Mouse (Mus musculus) NIH3T3 (cell line): Measurements from ENCODE around the gene Dap.
A peak's percentile ranks its signal among the peaks of the same experiment; 100 is the strongest.

Source experiments
- DNase-seq: peaks from one replicate; pipeline ENCODE4 v3.0.0-alpha.2; 2012; ENCODE audit warnings: low read depth

Dap gene

DNA sequence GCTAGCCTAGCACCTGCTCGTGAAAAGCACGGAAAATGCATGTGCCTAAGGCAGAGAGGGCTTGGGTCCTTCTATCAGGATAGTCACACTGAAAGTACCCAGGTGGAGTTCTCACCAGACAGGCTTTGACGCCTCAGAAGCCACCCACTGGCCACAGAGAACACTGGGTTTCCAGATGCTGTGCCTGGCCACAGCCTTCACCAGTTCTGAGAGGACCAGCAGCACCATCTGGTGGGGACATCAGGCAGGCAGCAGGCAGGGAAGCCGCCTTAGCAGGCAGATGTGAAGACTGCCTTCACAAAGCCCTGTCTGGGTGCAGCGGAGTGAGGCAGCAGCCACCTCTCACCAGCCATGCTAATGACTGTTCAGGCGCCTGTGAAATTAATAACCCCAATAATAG, 40.7 kb downstream of the Dap start:
- DNase-seq, result peak; percentile 81

DNA sequence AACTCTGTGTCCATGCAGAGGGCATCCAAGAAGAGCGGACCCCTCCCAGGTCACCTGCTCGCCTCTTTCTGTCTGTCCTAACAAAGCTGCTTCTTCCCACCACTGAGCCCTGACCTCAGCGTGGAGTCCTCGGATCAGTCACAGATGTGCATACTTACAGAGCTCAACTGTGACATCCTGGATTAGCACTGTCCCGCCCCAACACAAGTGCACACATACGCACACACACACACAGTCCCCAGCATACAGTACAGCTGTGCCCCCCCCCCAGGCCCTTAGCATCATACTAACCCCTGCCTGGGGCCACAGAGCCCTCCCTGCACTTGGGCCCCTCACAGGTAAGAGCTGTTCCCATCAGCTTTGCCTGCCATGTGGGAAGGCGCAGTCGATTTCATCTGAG, 41.3 kb downstream of the Dap start:
- no peak for DNase-seq

DNA sequence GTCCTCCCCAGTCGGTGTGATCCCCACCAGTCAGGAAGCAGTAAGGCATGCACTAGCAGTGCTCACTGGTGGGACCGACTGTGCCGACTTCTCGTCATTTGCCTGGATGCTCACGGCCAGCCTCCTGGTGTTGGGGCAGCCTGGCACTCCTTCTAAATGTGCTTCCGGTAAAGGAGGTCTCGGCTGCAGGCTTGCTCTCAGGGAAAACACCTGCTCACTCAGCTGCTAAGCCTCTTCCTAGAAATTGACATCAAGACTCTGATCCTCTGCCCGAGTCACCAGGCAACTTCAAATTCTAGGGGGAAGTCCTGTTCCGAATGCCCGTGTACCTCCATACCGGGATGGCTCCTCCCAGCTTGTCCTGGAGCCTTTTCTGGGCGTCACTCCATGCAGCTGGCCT, 41.7 kb downstream of the Dap start:
- DNase-seq, result no peak

DNA sequence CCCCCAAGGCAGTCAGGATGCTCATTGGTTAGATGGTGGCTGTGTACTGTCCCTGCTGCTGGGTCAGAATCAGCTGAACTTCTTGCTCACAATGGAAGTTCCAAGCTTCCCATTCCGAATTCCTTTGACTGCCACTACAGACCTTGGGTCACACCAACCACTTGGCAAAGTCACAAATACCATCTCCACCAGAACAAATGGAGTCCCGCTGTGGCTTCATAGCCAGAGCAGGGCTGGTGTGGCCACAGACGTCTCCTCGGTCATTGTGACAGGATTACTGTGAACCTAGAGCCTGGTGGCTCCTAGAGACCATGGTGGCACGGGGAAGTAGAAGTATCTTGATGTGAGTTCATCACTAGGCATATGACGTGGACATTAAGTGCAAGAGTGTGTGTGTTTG, 44.0 kb downstream of the Dap start:
- no peak for DNase-seq

DNA sequence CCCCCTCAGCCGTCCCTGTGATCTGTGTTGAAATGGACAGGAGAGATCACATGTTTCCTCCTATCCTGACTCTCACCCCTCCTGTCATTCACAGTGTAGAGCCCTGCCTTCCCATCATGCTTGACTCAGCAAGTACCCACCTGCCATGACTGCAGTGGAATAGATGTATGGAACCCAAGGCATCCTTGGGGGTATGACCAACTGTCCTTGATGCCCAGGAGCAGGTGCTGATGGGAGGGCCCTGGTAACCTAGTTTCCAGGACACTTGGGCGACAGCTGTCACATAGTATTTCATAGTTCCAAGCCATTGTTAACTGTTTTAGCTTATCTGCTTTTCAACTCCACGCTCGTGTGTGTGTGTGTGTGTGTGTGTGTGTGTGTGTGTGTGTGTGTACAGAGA, 45.4 kb downstream of the Dap start:
- no peak for DNase-seq

DNA sequence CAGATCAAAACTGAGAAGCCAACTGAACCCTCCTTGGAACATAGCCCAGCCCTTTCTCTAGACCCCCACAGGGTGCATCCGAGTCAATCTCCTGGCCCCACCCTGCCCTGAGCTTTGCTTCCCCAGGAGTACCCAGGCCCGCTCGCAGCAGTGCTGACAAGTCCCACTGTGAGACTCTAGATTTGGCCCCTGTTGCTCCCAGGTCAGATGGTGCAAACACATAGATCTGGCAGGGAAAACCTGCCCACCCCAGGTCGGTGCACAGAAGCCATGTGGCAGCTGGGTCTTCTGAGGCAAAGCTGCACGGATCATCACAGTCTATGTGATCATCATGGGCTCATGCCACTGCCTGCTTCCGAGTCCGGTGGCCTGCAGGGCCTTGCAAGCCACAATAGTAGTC, 48.6 kb downstream of the Dap start:
- DNase-seq, result no peak

DNA sequence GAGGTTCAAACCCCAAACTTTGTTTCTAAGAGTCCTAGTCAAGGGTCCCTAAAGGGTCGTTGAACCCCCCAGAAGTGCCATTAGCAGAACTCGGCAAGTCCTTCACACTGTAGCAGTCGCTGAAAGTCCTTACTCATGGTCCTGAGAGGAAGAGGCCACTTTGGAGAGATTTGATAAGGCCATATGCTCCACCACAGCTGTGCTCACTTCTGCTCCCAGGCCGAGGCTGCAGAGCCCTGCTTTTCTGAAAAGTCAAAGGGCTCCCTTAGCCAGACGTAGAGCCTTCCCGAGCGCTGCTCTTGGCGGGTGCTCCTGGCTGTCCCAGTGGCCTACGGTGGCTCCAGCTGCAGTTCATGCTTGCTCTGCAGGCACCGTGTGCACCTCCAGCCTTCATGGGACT, 49.4 kb downstream of the Dap start:
- no peak for DNase-seq

DNA sequence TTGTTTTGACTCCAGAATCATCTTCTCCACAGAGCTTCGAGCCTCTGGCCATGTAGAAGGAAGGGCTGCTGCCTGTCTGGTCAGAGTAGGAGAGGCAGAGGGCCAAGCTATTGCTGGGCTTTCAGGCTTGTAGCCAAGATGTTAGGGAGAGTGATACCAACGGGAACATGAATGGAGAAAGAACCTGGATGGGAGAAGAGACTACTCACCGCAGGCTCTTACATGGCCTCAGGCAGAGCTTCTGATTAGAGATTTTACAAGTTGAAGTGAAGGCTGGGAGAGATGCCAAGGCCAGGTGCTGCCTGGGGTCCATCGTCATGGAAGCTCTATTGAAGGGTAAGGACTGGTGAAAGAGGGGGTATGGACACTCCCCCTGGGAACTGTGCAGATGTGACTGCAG, 54.0 kb downstream of the Dap start:
- peak; percentile 26 for DNase-seq

DNA sequence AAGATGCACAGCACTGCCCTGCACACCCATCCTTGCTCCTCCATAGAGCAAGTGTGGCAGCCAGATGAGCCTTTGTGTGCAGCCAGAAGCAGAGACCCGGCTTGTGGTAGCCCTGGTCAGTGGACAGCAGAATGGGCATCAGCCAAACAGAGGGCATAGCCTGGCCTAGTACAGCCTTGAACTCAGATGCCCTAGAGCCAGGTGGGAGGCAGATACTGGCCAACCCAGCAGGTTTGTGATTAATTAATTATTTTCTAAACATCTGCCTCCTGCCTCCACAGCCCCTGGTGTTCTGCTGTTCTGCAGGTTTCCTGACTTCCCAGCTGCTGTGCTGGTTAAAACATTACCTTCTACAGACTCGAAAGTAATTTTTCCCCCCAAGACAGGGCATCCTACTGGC, 55.0 kb downstream of the Dap start:
- no peak for DNase-seq

DNA sequence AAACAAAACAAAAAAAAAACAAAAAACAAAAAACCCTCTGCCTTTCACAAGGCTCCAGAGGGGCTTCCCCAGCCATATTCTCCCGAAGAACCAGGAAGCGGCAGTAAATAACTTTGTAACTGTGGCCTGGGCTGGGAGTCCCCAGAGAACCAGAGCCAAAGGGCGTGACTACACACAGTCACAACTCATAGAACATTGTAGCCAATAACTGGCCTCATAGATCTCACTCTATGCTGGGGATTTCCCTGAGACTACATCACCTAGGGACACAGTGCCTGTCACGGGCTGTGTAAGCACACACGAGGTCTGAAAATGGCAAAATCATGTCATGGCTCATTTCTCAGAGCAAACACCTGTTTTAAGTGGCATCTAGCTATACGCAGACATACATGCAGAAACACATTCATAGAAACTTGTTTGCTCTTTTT, 55.5 kb downstream of the Dap start:
- no peak for DNase-seq

DNA sequence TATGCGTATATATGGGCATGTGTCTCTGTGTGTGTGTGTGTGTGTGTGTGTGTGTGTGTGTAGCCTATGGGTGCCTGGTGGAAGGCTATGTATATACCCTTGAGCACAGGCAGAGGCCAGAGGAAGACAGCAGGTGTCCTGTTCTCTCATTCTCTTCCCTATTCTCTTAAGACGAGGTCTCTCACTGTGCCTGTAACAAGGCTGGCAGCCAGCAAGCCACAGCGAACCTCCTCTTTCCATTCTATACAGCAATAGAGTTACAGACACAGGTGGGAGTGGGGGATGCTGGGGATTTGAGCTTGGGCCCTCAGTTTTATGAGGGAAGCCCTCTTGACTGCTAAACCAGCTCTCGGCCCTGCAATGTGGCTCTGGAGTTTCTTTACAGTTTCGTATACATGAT, 55.9 kb downstream of the Dap start:
- no peak for DNase-seq

DNA sequence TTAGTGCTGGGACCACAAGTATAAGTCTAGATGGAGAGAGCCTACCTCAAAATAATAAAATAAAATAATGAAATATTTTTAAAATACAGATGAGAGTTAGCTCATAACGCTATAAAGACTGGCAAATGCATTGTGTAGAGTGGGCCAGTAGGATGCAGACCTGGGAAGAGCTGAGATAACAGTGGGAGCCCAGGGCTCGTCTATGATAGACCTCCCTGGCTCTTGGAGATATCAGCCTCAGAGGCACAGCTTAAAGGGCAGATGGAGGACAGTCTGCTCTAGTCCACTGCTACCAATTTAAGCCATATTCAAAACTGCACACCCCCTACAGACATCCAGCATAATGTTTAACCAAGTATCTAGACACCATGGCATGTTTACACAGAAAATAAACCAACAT, 56.6 kb downstream of the Dap start:
- DNase-seq, result no peak

DNA sequence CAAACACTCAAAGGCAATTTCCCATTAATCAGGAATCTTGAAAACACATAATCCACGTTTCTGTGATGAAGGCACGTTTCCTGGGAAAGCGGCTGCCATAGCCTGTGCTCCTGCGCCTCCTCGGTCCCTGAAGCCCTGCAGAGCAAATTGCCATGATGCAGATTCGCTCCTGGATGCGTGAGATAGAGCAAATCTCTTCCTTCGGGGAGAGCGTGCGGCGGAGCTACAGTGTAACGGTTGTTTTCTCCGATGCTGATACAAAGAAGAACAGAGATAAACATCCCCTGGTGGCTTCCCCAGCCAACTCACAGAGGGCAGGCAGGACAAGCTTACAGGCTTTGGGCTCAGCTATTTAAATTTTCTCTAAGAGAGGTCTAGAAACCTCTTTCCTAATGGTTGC, 57.7 kb downstream of the Dap start:
- DNase-seq, result no peak

DNA sequence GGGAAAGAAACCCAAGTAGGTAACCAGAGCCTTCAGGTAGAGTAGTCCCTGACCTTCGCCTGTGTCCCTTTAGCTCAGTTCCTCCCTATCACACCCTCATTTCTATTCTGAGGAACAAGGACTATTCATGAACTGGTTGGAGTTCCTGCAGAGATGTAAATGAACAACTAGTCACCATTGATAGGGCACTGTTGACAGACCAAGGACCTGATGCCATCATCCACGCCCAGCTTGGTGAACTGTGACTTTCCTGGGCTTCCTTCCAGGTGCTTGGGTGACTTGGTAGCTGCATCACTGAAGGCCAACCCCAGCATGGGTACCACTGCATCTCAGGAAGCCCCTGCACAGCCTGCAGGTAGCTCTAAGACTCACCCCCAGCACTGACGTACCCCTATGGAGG, 58.2 kb downstream of the Dap start:
- DNase-seq, result no peak

DNA sequence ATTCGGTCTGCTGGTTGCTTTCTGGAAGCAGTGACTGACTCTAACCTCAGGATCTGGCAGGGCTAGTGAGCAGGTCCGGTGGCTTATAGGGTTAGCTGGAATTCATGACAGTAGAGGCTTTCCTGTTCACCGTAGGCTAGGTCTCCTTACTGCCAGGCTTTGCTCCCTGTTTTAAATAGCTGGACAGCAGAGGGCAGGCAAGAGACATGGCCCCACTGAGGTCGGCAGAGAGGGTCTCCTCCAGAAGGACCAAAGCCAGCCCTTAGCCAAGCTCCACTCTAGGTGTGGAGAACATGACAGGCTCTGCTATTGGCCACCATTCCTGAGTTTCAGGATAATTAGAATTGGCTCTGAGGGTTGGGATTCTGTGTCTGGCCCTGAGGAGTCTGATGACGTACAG, 60.0 kb downstream of the Dap start:
- DNase-seq, result no peak

DNA sequence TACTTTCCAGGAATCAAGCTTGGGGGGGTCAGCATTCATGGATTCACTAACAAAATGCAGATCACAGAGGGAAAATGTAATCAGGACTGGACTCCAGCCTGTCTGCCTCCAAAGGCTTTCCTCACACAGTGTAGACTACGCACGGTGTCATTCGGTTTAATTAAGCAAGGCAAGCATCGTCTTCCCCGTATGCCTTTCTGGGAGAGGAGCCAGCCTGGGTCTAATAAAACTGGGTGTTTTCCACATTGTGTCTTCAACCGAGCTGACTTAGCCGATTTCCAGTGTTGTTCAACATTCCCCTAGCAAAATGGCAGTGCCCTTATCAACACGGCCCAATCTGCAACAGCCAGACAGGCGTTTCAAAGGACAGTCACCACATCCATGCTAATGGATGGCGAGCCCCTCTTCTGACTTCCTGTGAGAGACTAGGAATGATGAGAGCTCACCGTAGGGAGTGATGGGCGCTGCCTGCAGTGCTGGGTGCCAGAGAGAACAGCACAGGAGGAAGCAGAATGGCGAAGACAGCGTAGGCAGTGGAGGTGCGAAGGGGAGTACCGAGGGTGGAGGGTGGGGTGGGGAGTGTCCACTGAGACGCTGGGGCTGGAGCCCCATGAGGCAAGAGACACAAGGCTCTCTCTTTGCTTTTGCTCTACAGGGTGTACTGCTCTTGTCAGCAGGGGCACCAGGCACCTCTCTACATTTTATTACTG, 61.0 kb downstream of the Dap start:
- no peak for DNase-seq

DNA sequence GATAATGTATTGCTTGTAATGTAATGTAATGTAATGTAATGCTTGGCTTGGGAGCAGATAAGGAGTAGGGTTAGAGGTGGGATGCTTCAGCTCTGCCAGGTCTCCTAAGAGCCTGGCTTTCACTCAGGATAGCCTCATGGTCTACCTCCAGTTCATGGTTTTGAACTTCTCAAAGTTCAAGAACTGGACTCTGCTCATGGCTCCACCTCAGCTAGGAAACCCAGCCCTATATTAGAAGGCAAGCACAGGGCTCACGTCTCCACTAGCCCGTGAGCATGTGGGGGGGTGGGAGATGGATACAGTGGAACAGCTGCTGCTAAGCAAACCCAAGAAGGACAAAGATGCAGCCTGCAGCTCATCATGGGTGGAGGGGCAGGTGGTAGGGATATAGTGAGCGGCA, 61.6 kb downstream of the Dap start:
- no peak for DNase-seq

DNA sequence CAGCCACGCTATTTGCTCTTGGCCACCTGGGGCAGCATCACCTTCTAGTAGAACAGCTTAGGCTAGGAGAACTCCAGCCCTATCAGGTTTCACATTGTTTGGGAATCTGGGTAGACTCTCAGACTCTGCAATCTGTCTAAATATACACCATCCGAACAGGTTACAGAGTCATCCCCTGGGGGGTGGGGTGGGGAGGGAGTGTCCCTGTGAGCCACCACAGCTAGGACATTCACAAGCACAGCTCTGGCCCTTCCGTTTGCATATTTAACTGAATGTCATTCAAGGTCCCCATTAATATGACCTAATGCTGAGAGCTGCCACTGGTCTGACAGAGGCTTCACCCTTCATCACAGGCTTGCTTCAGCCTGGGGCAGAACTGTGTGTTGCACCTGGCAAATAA, 68.5 kb downstream of the Dap start:
- no peak for DNase-seq

DNA sequence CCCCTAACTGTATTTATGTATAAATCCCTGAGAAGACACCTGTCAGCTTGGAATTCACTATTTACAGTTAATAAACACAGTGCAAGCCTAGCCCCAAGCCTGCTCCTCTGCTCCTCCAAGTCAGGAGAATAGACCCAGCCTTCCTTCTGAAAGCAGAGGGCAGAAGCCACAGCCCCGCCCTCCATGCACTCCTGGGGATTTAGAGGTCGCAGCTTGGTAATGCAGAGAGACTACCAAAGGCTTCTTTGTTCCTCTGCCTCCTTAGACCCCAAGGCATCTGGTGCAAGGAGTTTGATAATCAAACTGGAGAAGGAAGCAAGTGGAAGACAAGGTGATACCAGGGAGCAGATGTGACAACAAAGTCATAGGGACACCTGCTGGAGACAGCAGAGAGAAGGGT, 70.2 kb downstream of the Dap start:
- DNase-seq, result no peak

DNA sequence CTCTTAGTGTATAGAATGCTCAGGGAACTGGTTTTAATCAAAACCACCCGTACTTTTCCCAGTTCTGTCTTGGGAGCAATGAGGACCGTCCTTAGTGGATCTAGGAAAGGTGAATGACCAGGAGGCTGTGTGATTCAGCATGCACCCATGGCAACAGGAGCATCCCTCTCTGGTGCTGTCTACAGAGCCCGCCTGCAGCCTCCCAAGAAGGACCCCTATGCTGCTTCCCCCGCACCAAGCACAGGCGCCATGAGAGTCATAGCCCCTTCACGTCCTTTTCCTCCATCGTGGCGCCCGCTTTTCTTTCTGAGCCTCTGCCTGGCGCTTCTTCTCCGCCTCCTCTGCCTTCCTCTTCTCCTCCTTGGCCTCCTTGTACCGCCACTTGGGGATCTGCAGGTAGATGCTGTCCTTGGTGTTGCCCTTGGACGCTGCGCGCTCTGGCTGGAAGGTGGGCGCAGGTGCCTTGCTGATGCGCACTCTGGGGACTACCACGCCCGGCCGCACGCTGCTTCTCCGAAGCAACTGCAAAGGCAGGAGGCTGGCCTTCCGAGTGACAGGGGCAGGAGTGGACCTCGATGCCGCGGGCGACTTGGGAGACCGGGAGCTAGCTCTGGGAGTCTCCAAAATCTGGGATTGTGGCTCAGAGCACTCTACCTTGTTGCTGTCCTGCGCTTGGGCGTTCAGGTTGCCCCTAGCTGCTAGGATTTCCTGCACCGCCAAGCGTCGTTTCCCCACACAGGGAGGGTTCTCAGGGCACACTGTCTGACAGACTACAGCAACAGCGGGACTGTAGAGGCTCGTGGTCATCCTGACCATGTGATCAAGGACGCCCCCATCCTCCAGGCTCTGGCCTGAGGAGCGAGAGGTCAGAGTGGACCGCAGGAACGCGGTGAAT, 73.0 kb downstream of the Dap start:
- DNase-seq, result no peak

DNA sequence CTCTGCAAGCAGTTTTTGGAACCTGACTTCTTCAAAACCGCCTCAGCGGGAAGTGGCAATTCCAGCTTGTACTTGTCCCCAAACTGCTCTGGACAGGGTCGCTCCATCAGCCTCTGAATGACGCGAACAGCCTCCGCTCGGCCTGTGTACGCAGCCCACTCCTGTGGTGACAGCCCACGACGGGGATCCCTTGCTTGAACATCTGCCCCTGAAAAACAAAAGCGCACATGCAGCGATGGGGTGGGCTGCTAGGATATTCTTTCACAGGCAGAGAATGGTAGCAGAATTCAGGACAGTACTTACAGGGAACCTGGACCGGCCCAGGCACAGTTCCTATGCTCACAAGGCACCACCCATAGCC, 73.6 kb downstream of the Dap start:
- no peak for DNase-seq

DNA sequence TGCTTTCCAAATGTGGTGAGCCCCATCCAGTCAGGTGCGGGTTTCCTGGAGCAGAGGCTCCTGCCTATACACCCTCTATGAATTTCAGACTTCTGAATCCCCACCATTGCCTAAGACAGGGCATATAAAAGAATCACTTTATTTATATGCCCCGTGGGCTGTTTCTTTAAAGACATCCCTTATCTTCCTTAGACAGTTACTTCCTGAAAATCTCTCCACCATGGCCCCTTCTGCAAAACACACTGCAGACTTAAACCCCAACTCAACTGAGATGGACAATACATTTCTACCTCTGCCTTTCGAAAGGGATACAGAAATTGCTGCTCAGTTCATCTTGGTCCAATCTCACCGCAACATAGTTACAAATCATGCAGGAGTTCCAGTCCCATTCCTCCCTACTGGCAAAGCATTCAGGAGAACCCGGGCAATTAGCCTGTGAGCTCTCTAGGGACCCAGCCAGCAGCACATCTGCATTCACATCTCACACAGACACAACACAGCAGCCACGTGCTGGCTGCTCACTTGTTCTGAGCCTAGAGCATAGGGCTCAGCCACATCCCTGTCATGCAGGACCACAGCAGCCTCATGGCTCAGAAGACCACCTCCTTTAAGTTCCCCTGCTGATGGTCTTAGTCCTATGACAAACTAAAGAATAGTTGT, 75.3 kb downstream of the Dap start:
- no peak for DNase-seq

DNA sequence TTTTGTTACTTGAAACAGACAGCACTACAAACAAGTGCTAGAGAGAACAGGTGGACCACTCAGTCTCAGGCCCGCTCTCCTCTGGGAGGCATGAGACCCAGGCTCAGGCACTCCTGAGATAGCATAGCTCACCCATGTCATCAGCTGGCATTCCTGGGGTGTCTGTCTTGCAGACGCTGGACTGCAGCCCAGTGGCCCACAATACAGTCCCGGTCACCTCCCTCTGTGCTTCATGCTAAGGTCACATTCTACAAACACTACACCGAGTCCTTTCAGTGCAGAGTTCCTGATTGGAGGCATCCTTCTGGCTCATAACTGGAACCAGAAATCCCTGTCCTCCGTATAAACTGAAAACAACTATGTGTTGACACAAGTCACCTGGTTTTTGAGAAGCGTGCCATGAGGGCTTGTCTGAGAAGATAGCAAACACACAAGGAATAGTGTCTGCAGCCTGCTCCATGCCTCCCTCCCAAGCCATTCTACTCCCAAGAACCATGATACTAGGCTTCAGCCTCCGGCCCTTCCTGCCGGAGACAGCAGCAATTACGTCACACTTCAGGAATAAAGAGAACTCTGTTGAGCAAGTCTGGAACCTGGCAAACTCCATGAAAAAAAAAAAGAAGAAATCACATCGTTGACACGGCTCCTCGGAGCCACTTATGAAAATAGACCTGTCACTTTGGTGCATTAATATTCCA, 78.3 kb downstream of the Dap start:
- no peak for DNase-seq
